Mouse (Mus musculus) intestine, embryonic 15.5 days (tissue): ENCODE measurements at regions not wholly inside any gene's neighbourhood (a gene's known extent, or its start where the extent isn't known, plus 50 kb on each side); places are given as distances from the start of the nearest gene placed in this dataset.
"Not testable (repeated sequence)": the region's sequence is repeated elsewhere in the genome, so short reads cannot be mapped to it uniquely, and the experiment has no call there.

ENCODE experiments used
- ATAC-seq: fragments of 200-750 bp; cut with Nextera tagmentation; 2 replicates; pipeline ENCODE4 v1.8.0; 2017; ENCODE audit warnings: moderate TSS enrichment, moderate library complexity
- H3K27ac ChIP-seq: fragments of 300-500 bp; sonication (generic); 2 replicates; pipeline ENCODE4 v1.5.1; 2015; ENCODE audit warnings: mild to moderate bottlenecking, inconsistent platforms
- H3K27me3 ChIP-seq: fragments of 300-500 bp; sonication (generic); replicated peaks from 2 replicates; pipeline ENCODE4 v1.6.1; 2015; ENCODE audit warnings: inconsistent platforms
- H3K36me3 ChIP-seq: fragments of 300-500 bp; sonication (generic); 2 replicates; pipeline ENCODE4 v1.6.1; 2015; ENCODE audit warnings: inconsistent platforms
- H3K4me1 ChIP-seq: fragments of 300-500 bp; sonication (generic); replicated peaks from 2 replicates; pipeline ENCODE4 v1.6.1; 2015; ENCODE audit warnings: inconsistent platforms
- H3K4me2 ChIP-seq: fragments of 300-500 bp; sonication (generic); replicated peaks from 2 replicates; pipeline ENCODE4 v1.6.1; 2015; ENCODE audit warnings: mild to moderate bottlenecking, inconsistent platforms
- H3K4me3 ChIP-seq: fragments of 300-500 bp; sonication (generic); replicated peaks from 2 replicates; pipeline ENCODE4 v1.5.1; 2015; ENCODE audit warnings: inconsistent platforms
- H3K9ac ChIP-seq: fragments of 300-500 bp; sonication (generic); 2 replicates; pipeline ENCODE4 v1.6.1; 2015; ENCODE audit warnings: inconsistent platforms
- H3K9me3 ChIP-seq: fragments of 300-500 bp; sonication (generic); 2 replicates; pipeline ENCODE4 v1.6.1; 2016; ENCODE audit warnings: inconsistent platforms
- WGBS: fragments of 180-500 bp; shearing (Covaris S2); methylation state at CpG from one replicate; pipeline ENCODE4 v1.1.7; 2015; 5-methylcytosine and 5-hydroxymethylcytosine counted together

DNA sequence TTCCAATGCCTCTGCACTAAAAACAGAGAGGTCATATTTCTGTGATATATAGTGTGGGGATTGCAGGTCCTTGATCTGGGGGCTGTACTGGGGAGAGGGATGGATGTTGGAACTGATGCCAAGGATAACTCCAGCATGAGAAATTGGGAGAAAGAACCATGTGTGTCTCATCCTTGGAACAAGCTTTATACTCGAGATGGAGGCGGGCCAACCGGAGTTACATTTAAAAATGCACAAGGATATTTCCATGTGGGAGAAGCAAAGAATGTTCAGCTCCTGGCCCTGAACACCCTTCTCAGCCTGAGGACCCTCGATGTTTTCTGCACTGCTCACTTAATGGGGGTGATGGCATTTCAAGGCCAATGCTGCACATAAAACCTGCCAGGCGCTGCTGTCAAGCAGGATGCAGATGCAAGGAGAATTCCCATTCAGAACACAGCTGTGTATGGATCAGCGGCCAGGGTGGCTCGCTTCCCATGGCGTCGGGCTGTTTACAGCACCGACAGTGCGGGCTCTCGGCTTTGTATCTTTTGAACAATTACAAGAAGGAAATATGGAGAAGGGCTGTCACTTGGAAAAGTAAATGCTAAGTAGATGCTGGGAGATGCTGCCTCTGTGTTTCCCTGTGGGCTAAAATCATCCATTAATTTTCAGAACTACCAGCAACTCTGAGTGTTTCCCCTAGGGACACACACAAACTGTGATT lies 184.9 kb upstream of the Myt1l start:
- H3K36me3 ChIP-seq, result no peaks in the 10 kb centered on the region

DNA sequence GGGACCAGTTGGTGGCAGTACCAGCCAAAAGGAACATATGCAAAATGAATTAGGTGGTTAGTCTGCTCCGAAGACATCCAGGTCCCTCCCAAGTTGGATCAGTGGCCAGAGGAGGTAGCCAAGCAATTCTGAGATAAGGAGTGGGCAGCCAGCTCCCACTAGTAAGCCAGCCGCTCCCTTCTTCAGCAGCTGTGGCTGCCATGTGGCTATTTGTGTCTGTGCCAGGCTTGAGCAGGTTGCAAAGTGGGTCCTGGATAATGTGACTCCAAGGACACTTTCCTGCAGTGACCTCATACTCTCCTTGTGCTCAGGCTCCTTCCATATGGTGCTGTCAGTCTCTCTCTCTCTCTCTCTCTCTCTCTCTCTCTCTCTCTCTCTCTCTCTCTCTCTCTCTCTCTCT lies 179.5 kb upstream of the Myt1l start:
- Histone ChIP-seq H3K4me1 (no peaks in the 10 kb centered on the region), H3K27ac (no peak overlapping the region), H3K36me3 (no peaks in the 10 kb centered on the region), H3K9me3 (no peaks in the 10 kb centered on the region), H3K9ac (no peak overlapping the region), H3K4me3 (no peak overlapping the region), H3K27me3 (no peaks in the 10 kb centered on the region), H3K4me2 (no peak overlapping the region)
- no peak for ATAC-seq
- 82% methylated on average over 2 of the region's 2 CpGs for WGBS

More for the DNA sequence above, 184.9 kb upstream of the Myt1l start:
- H3K4me3 ChIP-seq, result no peak overlapping the region
- H3K4me1 ChIP-seq, result no peaks in the 10 kb centered on the region
- WGBS, result 58% methylated on average over 12 of the region's 12 CpGs
- H3K27me3 ChIP-seq, result no peaks in the 10 kb centered on the region
- H3K9ac ChIP-seq, result no peak overlapping the region
- no peaks in the 10 kb centered on the region for H3K9me3 ChIP-seq
- H3K27ac ChIP-seq, result no peak overlapping the region
- H3K4me2 ChIP-seq, result no peak overlapping the region
- no peak for ATAC-seq

DNA sequence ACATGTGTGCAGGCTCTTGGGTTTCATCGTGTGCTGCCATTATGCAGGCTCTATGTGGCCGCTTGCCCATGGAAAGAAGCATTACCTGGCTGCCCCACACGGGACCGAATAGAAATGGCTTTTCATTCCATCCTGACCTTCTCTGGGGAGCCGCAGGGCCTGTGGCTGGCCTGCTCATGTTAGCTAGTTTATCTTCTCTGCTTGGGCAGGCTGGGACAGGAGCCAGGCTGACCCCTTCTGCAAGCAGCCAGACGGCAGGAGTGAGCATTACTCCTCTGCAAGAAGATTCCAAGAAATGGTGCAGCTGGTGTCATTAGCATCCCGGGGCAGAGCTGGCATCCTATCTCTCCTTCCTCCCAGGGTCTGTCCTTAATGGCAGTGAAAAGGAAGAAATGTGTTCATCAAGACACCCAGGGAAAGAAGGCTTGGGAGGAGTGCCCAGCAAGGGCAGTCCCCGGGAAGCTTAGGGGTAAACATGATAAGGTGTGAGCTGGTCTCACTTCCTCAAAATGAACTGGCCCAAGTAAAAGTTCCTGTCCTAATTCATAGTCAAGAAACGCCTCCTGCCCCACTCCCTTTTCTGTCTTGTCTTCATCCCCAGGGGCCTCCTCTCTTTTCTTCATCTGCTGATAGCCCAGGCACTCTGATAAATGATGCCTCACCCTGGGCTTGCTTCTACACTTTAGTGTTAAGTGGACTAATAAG lies 178.9 kb upstream of the Myt1l start:
- no peak for ATAC-seq
- Histone ChIP-seq H3K36me3 (no peaks in the 10 kb centered on the region), H3K4me2 (no peak overlapping the region), H3K27me3 (no peaks in the 10 kb centered on the region), H3K9ac (no peak overlapping the region), H3K4me1 (no peaks in the 10 kb centered on the region), H3K27ac (no peak overlapping the region), H3K9me3 (no peaks in the 10 kb centered on the region), H3K4me3 (no peak overlapping the region)
- WGBS, result 44% methylated on average over 9 of the region's 9 CpGs

DNA sequence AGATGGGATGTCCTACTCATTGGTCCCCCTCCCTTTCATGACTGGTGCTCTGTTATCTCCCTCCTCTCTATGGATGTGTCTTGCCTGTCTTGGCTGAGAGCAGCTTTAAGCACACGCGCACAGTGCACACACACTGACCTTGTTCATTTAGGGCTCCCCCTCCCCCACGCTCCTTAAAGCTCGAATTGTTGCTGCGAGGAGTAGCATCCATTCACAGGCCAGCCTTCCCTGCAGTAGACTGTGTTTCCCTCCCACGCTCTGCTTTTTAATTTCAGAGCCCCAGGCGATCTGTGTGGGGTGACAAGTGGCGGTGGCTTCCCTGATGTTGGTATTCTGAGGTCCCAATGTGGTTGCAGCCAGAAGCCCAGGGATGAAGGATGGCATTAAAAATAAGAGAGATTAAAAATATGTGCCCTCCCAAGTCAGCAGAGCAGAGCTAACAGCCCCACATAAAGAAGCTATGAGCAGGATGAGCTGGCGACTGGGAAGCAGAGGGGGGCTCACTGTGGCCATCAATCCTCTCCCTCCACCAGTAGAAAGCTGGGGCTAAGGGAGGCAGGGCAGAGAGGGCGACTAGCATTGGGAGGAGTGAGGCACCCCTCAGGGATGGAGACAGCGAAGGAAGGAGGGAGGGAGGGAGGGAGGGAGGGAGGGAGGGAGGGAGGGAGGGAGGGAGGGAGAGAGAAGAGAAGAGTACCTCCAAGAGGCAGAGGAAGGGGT lies 174.2 kb upstream of the Myt1l start:
- Histone ChIP-seq H3K9ac (no peak overlapping the region), H3K4me3 (no peak overlapping the region), H3K27ac (no peak overlapping the region), H3K4me1 (peaks cover 6% of the 10 kb centered on the region; the same call in 1 of the 2 replicates), H3K4me2 (no peak overlapping the region), H3K27me3 (no peaks in the 10 kb centered on the region), H3K36me3 (no peaks in the 10 kb centered on the region), H3K9me3 (no peaks in the 10 kb centered on the region)
- 55% methylated on average over 10 of the region's 11 CpGs for WGBS
- ATAC-seq, result no peak; the same call in 1 of the 2 replicates

DNA sequence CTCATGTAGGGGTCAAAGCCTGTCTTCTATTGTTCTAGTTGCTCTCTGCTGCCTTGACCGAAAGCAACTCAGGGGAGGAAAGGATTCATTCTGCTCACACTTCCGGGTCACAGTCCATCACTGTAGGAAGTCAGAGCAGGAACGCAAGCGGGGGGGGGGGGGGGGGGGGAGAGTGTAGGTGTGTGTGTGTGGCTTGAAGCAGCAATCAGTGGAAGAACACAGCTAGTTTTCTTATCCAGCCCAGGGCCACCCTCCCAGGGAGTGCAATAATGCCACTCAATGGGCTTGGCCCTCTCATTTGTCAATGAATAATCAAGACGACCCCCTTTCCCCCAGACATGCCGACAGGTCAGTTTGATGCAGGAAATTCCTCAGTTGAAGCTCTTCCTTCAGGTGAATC lies 173.4 kb upstream of the Myt1l start:
- Histone ChIP-seq H3K4me1 (peaks cover 6% of the 10 kb centered on the region; the same call in 1 of the 2 replicates), H3K27me3 (no peaks in the 10 kb centered on the region), H3K4me2 (no peak overlapping the region), H3K4me3 (no peak overlapping the region), H3K9me3 (no peaks in the 10 kb centered on the region), H3K9ac (no peak overlapping the region), H3K27ac (no peak overlapping the region), H3K36me3 (no peaks in the 10 kb centered on the region)
- peak; percentile 50 for ATAC-seq
- 24% methylated on average over 6 of the region's 6 CpGs for WGBS

DNA sequence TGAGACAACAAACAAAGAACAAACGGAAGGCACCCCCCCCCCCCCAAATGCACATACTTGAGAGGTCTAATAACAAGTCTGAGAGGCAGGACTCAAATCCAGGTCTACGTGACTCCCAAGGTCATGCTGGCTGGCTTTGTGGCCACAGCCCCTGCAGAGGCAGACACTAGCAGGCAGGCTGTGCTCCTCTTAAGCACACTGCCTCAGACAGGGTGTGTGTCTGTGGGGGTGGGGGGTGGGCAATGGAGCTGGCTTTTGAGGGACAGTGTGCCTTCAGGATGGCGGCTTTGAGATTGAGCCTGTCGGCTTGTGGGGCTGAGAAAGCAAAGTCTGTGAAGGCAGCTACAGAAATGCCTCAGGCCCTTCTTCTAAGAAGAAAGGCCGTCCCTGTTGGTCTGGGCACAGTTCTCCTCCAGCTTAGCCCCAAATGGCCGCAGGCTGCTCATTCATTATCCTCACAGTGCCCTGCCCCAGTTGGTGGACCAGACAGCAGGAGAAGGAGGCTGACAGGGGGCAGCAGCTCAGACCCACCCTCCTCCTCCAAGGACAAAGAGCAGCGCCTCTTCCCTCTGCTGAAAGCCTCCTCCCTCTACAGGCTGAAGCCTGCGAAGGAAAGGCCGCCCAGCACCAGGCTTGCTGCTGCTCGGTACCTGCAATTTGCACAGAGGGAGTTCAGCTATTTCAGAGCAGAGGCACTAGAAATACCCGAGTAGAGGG lies 171.3 kb upstream of the Myt1l start:
- WGBS, result 34% methylated on average over 11 of the region's 11 CpGs
- peak; percentile 63 for ATAC-seq

DNA sequence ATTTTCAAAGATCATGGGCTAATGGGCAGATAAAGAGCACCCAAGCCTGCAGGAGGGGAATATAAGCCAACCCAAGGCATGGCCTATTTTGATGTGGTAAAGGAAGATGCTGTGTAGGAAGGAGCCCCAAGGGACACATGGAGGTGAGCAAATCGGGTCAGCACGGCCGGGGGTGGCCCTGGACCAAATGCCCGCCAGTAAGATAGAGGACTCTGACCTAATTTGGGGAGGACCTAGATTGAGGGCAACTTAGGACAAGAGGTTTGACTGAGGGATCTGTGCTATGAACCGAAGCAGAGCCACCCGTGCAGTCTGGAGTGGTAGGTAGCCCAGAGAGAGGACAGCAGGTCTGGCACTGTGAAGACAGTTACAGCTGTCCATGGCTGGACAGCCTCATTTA lies 166.9 kb upstream of the Myt1l start:
- no peaks in the 10 kb centered on the region for H3K27me3 ChIP-seq
- WGBS, result 87% methylated on average over 6 of the region's 6 CpGs

More for the DNA sequence above, 171.3 kb upstream of the Myt1l start:
- Histone ChIP-seq H3K27me3 (no peaks in the 10 kb centered on the region), H3K36me3 (no peaks in the 10 kb centered on the region), H3K9ac (no peak overlapping the region), H3K9me3 (no peaks in the 10 kb centered on the region), H3K4me2 (no peak overlapping the region), H3K27ac (no peak overlapping the region), H3K4me3 (no peak overlapping the region), H3K4me1 (peaks cover 6% of the 10 kb centered on the region; the same call in 1 of the 2 replicates)

DNA sequence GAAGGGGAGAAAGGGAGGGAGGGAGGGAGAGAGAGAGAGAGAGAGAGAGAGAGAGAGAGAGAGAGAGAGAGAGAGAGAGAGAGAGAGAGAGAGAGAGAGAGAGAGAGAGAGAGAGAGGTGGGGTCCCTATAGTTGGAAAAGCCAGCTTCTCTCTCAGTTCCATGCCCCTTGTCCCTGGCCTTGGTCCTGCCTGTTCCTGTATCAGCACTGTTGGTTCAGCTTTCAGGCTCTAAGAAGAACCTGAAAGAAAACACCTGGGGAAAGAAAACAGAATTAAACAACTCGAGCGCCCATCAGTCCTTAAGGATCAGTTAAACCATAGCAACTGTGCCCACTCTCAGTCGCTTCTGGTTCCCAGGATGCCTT lies 160.5 kb upstream of the Myt1l start:
- H3K4me1 ChIP-seq, H3K27me3 ChIP-seq, H3K4me3 ChIP-seq, ATAC-seq, H3K9ac ChIP-seq, H3K27ac ChIP-seq, H3K36me3 ChIP-seq, H3K9me3 ChIP-seq: not testable (repeated sequence)
- 37% methylated on average over 3 of the region's 3 CpGs for WGBS
- peak overlapping the region; percentile 44 for H3K4me2 ChIP-seq

More for the DNA sequence above, 166.9 kb upstream of the Myt1l start:
- no peak overlapping the region for H3K4me2 ChIP-seq
- no peak overlapping the region for H3K4me3 ChIP-seq
- no peak overlapping the region for H3K27ac ChIP-seq
- ATAC-seq, result no peak
- H3K36me3 ChIP-seq, result no peaks in the 10 kb centered on the region
- peaks cover 6% of the 10 kb centered on the region; the same call in 1 of the 2 replicates for H3K4me1 ChIP-seq
- H3K9me3 ChIP-seq, result no peaks in the 10 kb centered on the region
- H3K9ac ChIP-seq, result no peak overlapping the region

DNA sequence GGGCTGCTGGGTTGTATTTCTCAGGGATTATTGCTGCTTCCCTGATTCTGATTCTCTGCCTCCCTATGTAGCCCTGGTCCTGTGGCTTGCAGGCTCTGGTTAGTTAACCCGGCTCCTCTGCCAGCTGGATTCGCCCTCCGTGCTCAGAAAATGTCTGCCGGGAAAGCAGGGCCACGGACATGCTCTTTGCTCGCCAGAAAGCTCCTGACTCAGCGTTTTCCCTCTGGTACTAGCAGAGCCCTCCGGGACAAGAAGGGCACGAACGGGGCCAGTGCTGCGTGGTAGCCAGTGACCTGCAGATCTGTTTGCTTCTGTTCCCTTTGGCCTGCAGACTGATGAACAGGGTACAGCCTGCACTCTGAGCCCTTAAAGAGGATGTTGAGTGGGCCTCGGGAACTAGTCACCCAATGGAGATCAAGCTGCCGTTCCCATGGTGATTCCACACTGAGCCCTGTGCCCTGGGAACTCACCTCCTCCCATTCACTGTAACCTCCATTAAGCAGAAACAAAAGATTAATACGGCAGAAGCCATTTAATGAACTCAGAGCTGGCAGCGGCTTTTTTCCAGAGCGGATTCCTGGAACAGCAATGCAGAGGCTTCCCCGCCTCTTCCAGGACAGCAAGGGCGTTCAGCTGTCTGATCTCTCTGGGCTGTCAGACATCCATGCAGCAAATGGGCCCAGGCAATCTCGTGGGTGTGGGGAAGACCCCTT lies 159.9 kb upstream of the Myt1l start:
- Histone ChIP-seq H3K27me3 (no peaks in the 10 kb centered on the region), H3K4me3 (no peak overlapping the region), H3K27ac (no peak overlapping the region), H3K9ac (no peak overlapping the region), H3K4me1 (peaks cover 5% of the 10 kb centered on the region; the same call in 1 of the 2 replicates), H3K36me3 (no peaks in the 10 kb centered on the region), H3K4me2 (peak overlapping the region; percentile 44), H3K9me3 (no peaks in the 10 kb centered on the region)
- 19% methylated on average over 19 of the region's 19 CpGs for WGBS
- ATAC-seq, result peak; percentile 51; the same call in 1 of the 2 replicates

DNA sequence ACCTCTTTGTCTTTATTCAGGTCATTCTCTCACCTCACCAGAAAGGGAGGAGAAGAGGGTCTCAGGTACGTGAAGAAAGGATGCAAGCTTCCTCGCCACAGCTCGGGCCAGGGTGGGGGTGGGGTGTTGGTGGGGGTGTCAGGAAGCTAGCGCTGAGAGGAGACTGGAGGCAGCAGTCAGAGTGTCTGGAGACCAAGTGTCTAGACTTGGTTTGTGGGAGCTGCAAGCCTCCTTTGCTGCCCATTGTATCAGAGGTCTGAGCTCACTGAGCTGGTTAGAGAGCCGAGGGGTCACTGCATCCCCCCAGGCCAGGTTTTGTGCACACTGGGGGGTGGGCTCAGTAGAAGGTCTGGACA lies 159.4 kb upstream of the Myt1l start:
- H3K27me3 ChIP-seq, result no peaks in the 10 kb centered on the region
- no peaks in the 10 kb centered on the region for H3K36me3 ChIP-seq
- 48% methylated on average over 5 of the region's 5 CpGs for WGBS
- no peak for ATAC-seq
- H3K9me3 ChIP-seq, result no peaks in the 10 kb centered on the region
- peak overlapping the region; percentile 44; the same call in 1 of the 2 replicates for H3K4me2 ChIP-seq
- no peak overlapping the region for H3K4me3 ChIP-seq
- no peak overlapping the region for H3K27ac ChIP-seq
- no peak overlapping the region for H3K9ac ChIP-seq
- H3K4me1 ChIP-seq, result peaks cover 5% of the 10 kb centered on the region; the same call in 1 of the 2 replicates

DNA sequence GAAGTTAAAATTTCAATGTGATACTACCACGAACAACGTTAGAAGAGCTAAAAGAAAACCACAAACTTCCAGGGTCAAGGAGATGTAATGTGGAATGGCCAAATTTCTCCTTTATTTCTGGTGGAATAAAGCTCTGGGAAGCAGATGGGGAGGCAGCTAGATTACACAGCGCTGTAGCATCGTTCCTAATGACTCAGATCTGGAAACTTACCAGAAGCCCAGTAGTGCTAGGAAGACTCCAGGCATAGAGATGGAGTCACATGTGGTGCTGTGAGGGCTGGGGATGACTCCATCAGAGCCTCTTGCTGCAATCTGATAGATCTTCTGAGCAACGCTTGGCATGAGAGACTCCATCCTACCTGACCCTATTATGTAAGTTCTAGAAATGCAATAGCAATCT lies 136.4 kb upstream of the Myt1l start:
- Histone ChIP-seq H3K27me3 (no peaks in the 10 kb centered on the region), H3K36me3 (no peaks in the 10 kb centered on the region), H3K9ac (no peak overlapping the region), H3K4me3 (no peak overlapping the region), H3K4me2 (no peak overlapping the region), H3K9me3 (no peaks in the 10 kb centered on the region), H3K4me1 (no peaks in the 10 kb centered on the region), H3K27ac (no peak overlapping the region)
- no peak for ATAC-seq
- WGBS, result 84% methylated on average over 5 of the region's 5 CpGs
